Mouse (Mus musculus): ENCODE measurements around the gene Serpind1. TPM values are rescaled to one million over a fixed set of nuclear protein-coding genes. Genes with fewer than 3 reads are reported as not detected.

The Serpind1 gene
- total RNA-seq, 2 experiments from 2014 or later = 1.8 to 2.8 TPM

DNA sequence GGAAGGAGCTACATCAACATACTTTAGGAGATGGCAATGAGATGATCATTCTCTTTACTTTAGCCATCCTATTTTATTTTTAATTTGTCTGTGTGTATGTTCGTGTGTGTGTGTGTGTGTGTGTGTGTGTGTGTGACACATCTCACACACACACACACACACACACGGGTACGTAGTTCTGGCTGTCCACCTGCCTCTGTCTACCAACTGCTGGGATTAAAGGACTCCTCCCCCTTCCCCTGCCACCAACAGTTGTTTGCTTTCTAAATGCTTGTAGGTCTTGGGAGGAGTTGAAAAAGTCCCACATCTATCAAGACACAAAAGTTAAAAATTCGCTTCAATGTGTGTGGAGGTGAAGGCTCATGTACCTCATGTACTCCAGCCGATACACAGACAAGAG, 6.4 kb upstream of the Serpind1 start:
- no peak for DNase-seq (ENCODE audit: extremely low spot score in 1 of 2, low spot score in 2 of 2)
- no peak overlapping the region for H3K4me3 ChIP-seq
- H3K27ac ChIP-seq = no peak overlapping the region
- intact Hi-C loops (cut with DNase I) = no loop called here
- TF ChIP-seq CTCF (IDR thresholded peaks at IDR 0.05) = no peak

DNA sequence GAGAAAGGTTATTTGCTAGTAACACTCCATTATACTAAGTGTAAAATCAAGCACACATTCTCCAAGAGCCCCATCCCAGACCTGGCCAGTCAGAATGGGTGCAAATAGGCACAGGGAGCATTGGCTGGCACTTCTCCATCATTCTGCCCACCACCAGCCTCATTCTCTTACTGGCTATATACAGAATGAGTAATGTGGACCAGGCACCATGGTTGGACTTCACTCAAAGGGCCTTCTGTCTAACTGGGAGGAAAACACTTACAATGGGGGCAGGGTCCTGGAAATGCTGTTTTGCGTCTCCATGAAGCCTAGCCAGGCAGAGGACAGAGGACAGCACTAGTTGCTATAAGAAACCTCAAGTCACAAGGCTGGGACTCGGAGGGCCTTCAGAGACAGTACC, 5.1 kb upstream of the Serpind1 start:
- DNase-seq (ENCODE audit: extremely low spot score in 1 of 2, low spot score in 2 of 2) = no peak
- no peak for TF ChIP-seq CTCF (IDR thresholded peaks at IDR 0.05)
- intact Hi-C loops (cut with DNase I) = no loop called here

DNA sequence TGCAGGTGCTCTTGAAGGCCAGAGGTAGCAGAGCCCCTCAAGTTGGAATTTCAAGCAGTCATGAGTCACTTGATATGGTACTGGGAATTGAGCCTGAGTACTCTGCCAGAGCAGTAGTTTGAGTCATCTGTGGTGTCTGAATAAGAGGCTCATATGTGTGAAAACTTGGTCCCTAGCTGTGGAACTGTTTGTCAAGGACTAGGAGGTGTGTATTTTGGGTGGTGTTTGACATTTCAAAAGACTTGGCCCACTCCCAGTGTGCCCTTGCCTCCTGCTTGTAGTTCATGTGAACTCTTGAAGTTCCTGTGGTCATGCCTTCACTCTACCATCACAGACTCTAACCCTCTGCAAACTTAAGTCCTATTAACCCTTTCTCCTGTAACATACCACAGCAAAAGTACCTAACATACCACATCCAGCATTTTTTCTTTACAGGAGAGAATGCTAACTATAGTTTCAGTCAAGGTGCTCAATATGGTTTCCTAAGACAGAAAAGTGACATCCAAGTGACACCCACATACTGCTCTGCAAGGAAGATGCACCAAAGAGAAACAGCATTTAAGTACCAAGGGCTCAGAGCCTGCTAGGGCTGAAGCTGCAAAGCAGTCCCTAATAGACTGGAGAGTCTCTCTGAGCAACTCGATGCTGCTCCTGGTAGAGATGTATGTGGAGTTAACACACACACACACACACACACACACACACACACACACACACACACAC, 1.2 kb upstream of the Serpind1 start:
- intact Hi-C loops (cut with DNase I) = no loop called here
- TF ChIP-seq CTCF (IDR thresholded peaks at IDR 0.05) = no peak
- Histone ChIP-seq H3K27ac (peak overlapping the region; percentile 66), H3K4me3 (no peak overlapping the region)
- DNase-seq (ENCODE audit: extremely low spot score in 1 of 2, low spot score in 2 of 2) = no peak

More for the DNA sequence above, 5.1 kb upstream of the Serpind1 start:
- no peak overlapping the region for H3K4me3 ChIP-seq
- peak overlapping the region; percentile 72 for H3K27ac ChIP-seq

DNA sequence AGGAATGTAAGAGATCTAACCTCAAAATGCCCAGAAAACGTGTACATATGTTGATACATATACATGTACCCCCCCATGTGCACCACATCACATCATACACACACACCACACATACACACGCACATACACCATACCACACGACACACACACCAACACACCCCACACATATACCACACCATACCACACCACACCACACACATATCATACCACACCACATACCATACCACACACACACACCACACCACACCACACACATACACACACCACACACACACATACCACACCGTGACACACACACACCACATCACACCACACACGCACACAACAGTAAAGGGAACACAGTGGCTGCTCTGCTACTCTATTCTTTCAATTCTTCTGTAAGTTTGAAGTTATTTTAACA, 684 bp downstream of the Serpind1 start:
- no peak for DNase-seq (ENCODE audit: extremely low spot score in 1 of 2, low spot score in 2 of 2)
- Histone ChIP-seq H3K4me3 (no peak overlapping the region), H3K27ac (no peak overlapping the region)
- intact Hi-C loops (cut with DNase I) = no loop called here
- TF ChIP-seq CTCF (IDR thresholded peaks at IDR 0.05) = no peak

DNA sequence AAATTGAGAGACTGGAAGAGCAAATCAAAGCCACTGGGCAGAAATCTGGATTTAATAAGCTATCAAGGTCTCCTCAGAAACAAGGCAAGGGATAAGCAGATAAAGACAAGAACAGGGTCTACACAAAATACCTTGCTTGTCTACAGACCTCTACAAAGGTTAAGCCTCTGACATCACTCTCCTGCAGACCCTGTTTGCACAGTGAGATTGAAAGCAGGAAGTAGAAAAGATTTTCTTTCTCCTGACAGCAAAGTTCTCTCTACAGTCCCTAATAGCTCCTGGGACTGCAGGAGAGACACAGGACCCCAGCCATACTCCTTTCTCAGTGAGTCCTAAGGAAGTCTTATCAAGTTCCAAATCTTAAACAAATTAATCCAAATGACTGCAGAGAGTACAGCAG, 3.4 kb downstream of the Serpind1 start:
- Histone ChIP-seq H3K4me3 (no peak overlapping the region), H3K27ac (no peak overlapping the region)
- TF ChIP-seq CTCF (IDR thresholded peaks at IDR 0.05) = no peak
- DNase-seq (ENCODE audit: extremely low spot score in 1 of 2, low spot score in 2 of 2) = no peak
- intact Hi-C loops (cut with DNase I) = no loop called here

DNA sequence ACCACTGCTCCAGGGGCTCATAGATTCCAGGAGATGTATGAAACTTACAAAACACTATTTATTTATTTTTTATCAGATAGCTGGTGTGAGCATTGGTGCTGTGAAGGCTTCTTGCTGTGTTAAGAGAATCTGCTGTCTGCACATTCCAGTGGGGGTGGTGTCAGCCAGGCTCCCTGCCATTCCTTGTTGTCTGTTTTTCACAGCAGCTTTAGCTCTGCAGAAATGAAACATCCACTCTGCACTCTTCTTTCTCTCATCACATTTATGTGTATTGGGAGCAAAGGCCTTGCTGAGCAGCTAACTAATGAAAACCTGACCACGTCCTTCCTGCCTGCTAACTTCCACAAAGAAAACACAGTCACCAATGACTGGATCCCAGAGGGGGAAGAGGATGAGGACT, 4.9 kb downstream of the Serpind1 start:
- no peak for TF ChIP-seq CTCF (IDR thresholded peaks at IDR 0.05)
- peak overlapping the region; percentile 37; the same call in 1 of the 2 replicates for H3K27ac ChIP-seq
- H3K4me3 ChIP-seq = no peak overlapping the region
- intact Hi-C loops (cut with DNase I) = no loop called here
- no peak for DNase-seq (ENCODE audit: extremely low spot score in 1 of 2, low spot score in 2 of 2)

DNA sequence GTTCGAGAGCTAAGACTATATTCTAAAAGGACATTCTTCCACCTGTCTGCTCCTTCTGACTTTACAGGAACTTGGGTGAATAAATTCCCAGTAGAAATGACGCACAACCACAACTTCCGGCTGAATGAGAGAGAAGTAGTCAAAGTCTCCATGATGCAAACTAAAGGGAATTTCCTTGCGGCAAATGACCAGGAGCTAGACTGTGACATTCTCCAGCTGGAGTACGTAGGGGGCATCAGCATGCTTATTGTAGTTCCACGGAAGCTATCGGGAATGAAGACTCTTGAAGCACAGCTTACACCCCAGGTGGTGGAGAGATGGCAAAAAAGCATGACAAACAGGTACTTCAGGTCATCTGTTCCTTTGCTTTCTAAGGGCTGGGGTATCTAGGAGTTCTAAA, 8.5 kb downstream of the Serpind1 start:
- DNase-seq (ENCODE audit: extremely low spot score in 1 of 2, low spot score in 2 of 2) = no peak
- H3K4me3 ChIP-seq = no peak overlapping the region
- H3K27ac ChIP-seq = no peak overlapping the region
- no peak for TF ChIP-seq CTCF (IDR thresholded peaks at IDR 0.05)
- intact Hi-C loops (cut with DNase I) = no loop called here

DNA sequence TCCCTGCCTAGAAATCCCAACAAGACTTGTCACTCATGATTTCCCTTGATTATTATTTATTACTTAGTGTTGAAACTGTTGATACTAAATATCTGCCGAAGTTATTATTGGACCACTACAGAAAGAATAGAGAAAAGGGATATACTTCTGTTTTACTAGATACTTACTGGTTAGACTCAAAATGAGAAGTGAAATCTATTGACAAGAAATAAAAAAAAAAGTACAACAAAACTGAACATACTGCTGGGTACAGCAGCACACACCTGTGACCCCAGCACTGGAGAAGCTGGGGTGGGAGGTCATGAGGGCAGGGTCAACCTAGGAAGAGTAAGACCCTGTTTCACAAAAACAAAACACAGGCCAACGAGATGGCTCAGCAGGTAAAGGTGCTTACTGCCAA, 9.5 kb downstream of the Serpind1 start:
- TF ChIP-seq CTCF (IDR thresholded peaks at IDR 0.05) = no peak
- intact Hi-C loops (cut with DNase I) = no loop called here

DNA sequence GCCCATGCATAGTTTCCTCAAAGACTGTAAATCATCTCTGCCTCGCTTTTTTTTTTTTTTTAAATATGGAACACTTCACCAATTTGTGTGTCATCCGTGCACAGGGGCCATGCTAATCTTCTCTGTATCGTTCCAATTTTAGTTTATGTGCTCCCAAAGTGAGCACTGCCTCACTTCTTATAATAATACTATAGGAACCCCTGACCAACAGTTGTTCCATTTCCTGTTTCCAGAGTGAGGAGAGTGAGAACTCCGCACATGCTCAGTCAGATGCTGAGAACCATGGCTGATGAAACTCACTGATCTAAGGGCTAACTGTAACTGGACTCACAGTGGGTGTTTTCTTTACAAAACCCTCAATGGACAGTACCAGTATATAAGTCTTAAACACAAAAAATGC, 10.7 kb downstream of the Serpind1 start:
- intact Hi-C loops (cut with DNase I) = no loop called here
- TF ChIP-seq CTCF (IDR thresholded peaks at IDR 0.05) = no peak
- no peak for DNase-seq (ENCODE audit: extremely low spot score in 1 of 2, low spot score in 2 of 2)
- H3K27ac ChIP-seq = no peak overlapping the region
- H3K4me3 ChIP-seq = no peak overlapping the region

More for the DNA sequence above, 9.5 kb downstream of the Serpind1 start:
- DNase-seq (ENCODE audit: extremely low spot score in 1 of 2, low spot score in 2 of 2) = no peak
- Histone ChIP-seq H3K27ac (no peak overlapping the region), H3K4me3 (no peak overlapping the region)

DNA sequence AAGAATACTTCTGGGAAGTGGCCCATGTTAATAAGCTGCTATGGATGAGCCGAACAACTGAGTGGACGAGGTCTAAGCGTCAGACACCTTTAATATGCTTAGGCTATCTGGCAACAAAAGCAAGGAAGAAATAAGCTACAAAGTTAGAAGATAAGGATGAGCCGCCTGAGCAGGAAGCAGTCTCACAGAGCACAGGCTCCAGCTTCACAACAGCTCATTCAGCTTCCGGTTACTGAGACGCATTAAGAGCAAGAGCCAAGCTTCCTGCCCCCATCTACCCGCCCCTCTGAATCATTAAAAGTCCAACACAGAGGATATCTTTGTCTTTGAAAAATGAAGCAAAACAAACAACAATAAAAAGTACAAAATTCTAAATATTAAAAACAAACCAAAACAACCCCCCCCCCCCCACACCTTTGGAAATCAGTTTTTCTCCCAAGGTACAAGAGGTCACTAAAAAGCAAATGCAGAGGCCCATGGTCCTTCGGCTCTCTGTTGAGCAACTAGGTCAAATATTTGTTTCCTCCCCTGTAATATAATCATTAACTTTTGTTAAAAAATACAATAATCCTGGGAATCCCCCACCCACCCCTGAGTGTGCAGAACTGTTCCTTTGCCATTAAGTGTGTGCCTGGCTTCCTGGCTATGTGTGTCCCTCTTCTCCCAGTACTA, 14.1 kb downstream of the Serpind1 start:
- DNase-seq (ENCODE audit: extremely low spot score in 1 of 2, low spot score in 2 of 2) = no peak
- Histone ChIP-seq H3K4me3 (no peak overlapping the region), H3K27ac (no peak overlapping the region)
- TF ChIP-seq CTCF (IDR thresholded peaks at IDR 0.05) = no peak
- intact Hi-C loops (cut with DNase I) = no loop called here

DNA sequence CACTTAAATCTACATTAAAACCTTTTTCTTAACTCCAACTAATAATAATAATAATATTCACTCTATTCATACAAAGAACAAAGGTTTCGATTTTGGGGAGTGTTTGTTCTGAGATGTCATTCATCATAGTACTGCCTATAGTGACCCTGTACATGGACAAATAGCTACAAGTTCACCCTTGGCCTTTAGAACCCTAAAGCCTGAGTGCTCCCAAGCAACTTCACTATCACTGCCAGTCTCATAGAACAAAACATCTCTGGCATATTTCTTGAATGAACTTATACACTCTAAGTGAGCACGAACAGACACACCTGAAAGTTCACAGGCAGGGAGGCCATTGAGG, 14.6 kb downstream of the Serpind1 start:
- DNase-seq (ENCODE audit: extremely low spot score in 1 of 2, low spot score in 2 of 2) = no peak
- no peak overlapping the region for H3K27ac ChIP-seq
- no peak for TF ChIP-seq CTCF (IDR thresholded peaks at IDR 0.05)
- intact Hi-C loops (cut with DNase I) = no loop called here
- H3K4me3 ChIP-seq = no peak overlapping the region

DNA sequence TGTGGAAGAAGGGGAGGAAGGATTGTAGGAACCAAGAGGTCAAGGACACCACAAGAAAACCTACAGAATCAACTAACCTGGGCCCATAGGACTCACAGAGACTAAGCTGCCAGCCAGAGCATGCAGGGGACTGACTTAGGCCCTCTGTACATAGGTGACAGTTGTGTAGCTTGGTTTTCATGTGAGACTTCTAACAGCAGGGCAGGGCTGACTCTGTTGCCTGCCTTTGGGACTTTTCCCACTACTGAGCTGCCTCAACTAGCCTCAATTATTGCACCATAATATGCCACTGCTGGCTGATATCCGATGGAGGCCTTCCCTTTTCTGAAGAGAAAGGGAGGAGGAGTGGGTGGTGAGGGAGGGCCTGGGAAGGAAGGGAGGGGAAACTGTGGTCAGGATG, 15.6 kb downstream of the Serpind1 start:
- intact Hi-C loops (cut with DNase I) = no loop called here
- no peak overlapping the region for H3K4me3 ChIP-seq
- TF ChIP-seq CTCF (IDR thresholded peaks at IDR 0.05) = no peak
- H3K27ac ChIP-seq = no peak overlapping the region
- no peak for DNase-seq (ENCODE audit: extremely low spot score in 1 of 2, low spot score in 2 of 2)

DNA sequence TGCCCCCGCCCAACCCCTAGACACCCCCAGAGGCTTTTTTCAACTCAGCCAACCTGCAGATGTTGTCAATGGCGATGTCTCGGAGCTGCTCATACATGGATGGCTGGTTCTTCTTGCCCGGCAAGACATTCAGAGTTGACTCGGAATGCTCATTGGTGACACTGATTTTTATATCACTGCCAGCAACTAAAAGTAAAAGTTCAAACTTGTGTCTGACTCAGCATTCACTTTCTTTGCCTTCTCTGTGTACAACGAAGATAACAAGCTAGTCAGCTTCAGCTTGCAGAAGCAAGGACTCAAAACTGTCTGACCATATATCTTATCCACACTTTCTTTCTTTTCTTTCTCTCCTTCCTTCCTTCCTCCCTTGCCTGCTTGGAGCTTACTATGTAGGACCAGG, 24.9 kb downstream of the Serpind1 start:
- intact Hi-C loops (cut with DNase I) = no loop called here
- TF ChIP-seq CTCF (IDR thresholded peaks at IDR 0.05) = no peak

More for the DNA sequence above, 24.9 kb downstream of the Serpind1 start:
- Histone ChIP-seq H3K27ac (no peak overlapping the region), H3K4me3 (no peak overlapping the region)
- no peak for DNase-seq (ENCODE audit: extremely low spot score in 1 of 2, low spot score in 2 of 2)
